ENCODE assay signal across 8 mouse cellular contexts in genomic region chr2:103073219-103073982, GRCm38 (mm10). TPM values are rescaled to one million over a fixed set of nuclear protein-coding genes. Genes with fewer than 3 reads are reported as not detected.
A peak's percentile ranks its signal among the peaks of the same experiment; 100 is the strongest.
DNase-seq lines count a peak whose midpoint lies in the region; ATAC-seq lines count a peak whose summit lies in the region.

TSS of gene Pdhx (minus strand) at chr2:103073513.
TSS of gene Apip (plus strand) at chr2:103073675.

- peak within 1 kb of the TSS; percentile 68 for H3K4me3 ChIP-seq in hindbrain, embryonic 15.5 days

- H3K27ac ChIP-seq in hindbrain, embryonic 15.5 days (replicated peaks), result peak within 1 kb of the TSS; percentile 86

- peak within 1 kb of the TSS; percentile 74 for H3K4me2 ChIP-seq in hindbrain, embryonic 15.5 days

- peak within 1 kb of the TSS; percentile 90 for H3K9ac ChIP-seq in hindbrain, embryonic 15.5 days

- DNase-seq in T-cell, adult 2 months (ENCODE audit: low spot score), result peak; percentile 99
- DNase-seq in cerebellum, postnatal 36 days, result peak; percentile 99 to 100
- DNase-seq in frontal cortex, postnatal 36 days (ENCODE audit: low spot score in 2 of 2), result peak; percentile 100
- peak; percentile 98 for DNase-seq in left cerebral cortex, adult 11 months (ENCODE audit: low spot score)
- peak; percentile 100 for DNase-seq in lung, postnatal 4 days
- peak; percentile 100 for DNase-seq in retina, postnatal 7 days (ENCODE audit: low read depth, low spot score)
- DNase-seq in urinary bladder, adult 2 months (ENCODE audit: low spot score), result peak; percentile 98

- H3K4me1 ChIP-seq in hindbrain, embryonic 15.5 days (replicated peaks), result peaks cover 29% of the 10 kb centered on the region

- H3K36me3 ChIP-seq in hindbrain, embryonic 15.5 days, result no peaks in the 10 kb centered on the region

- no peaks in the 10 kb centered on the region for H3K27me3 ChIP-seq in hindbrain, embryonic 15.5 days

- WGBS in hindbrain, embryonic 15.5 days, result 2% methylated on average over 55 of the region's 55 CpGs

- H3K9me3 ChIP-seq in hindbrain, embryonic 15.5 days, result no peaks in the 10 kb centered on the region

- peak; percentile 100 for ATAC-seq in hindbrain, embryonic 15.5 days (ENCODE audit: low FRiP score, low read depth)

RNA-seq across cellular contexts. Expression of gene Pdhx, which starts in this region (rescaled TPM):
- 67.0 and 68.2 TPM in 2 replicates for polyA plus RNA-seq in hindbrain, embryonic 15.5 days (2015; fragmentation: Nextera tagmentation; extraction: Ambion mirVana)
- 18.6 and 22.1 TPM in 2 replicates for polyA plus RNA-seq in urinary bladder, adult 2 months (2012; rRNA removed)

RNA-seq across cellular contexts. Expression of gene Apip, which starts in this region (rescaled TPM):
- polyA plus RNA-seq in hindbrain, embryonic 15.5 days (2015; fragmentation: Nextera tagmentation; extraction: Ambion mirVana), result 53.1 and 55.0 TPM in 2 replicates
- polyA plus RNA-seq in urinary bladder, adult 2 months (2012; rRNA removed), result 34.1 and 35.2 TPM in 2 replicates

Comparison
In these comparisons a context has a peak if more than half of its experiments do, and no peak if none do; other contexts are left out.
1. Peak in every context shown above with its lines: DNase-seq, ATAC-seq, H3K4me3 ChIP-seq and H3K27ac ChIP-seq.